Mouse (Mus musculus): Measurements from ENCODE around the gene Dnmbp.

The Dnmbp gene

DNA sequence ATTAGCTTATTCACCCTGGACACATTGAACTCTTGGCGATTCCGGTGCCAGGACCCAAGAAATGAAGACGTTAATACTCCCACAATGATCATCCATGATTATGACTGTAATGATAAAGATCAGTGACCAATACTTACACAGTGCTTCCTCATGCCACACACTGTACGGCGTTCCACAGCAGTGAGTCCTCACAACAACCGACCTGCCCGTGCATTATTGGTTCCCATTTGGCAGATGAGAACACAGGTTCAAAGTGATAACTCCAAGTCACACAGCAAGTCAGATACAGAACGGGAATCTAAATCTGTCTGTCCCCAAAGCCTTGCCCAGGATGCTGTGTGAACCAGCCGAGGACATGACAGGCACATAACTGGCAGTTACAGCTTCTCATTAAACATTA lies 25.0 kb downstream of the Dnmbp start:
- DNase-seq (ENCODE audit: low read depth, low spot score), result no peak

DNA sequence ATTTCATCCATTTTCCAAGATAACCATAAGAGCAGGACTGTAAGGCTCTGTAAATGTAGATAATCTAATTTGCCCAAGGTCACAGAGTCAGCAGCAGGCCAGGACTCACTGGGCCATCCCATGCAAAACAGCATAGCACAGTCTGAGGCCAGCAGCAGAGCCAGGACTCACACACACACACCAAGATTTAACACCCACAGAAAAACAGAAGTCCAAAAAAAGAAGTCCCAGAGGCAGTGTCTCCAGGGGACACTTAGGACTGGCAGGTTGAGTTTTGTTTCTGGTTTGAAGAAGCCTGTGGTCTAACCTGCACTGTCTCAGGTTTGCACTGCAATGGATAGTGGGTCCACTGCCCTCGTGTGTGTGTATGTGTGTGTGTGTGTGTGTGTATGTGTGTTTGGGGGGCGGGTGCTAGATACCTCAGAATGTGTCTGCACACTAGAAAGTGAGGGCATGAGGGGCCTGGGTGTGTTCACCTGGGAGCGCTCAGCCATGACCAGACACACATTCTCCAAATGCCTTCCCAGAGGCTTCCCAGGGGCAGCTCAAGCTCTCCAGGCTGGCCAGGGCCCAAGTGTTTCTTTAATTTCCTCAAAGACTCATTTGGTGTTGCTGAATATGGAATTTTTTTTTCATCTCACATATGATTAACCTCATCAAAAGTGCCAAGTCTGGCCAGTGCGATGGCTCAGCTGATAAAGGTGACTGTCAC lies 27.1 kb downstream of the Dnmbp start:
- DNase-seq (ENCODE audit: low read depth, low spot score), result no peak

DNA sequence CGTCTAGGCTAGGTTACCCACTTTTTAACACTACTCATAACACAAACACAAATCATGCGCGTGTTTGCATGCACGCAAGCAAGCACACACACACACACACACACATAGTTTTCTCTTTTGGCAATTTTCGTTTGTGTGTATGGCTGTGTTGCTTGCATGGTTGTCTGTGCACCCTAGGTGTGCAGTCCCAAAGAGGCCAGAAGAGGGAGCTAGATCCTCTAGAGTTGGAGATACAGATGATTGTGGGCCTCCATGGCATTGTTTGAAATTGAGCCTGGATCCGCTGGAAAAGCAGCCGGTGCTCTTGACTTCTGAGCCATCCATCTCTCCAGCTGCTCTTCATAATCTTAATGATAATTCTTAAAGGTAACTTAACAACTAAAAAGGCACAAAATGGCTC lies 33.5 kb downstream of the Dnmbp start:
- no peak for DNase-seq (ENCODE audit: low read depth, low spot score)

DNA sequence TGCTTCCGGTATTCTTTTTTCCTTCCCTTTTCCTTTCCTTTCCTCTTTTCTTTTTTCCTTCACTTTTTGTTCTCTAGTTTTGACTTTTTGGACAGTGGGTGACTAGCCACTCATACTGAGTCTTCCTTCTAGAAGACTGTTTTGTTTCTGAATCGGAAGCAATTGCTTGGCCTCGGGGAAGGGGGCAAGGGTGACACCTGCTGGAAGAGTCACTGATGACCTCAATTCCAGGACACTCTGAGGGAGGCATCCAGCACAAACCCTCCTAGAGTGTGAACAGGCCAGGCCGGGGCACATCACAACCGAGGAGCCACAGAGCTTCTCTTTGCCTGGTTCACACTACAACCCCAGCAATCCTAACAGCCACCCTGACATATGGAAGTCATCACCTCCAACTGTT lies 34.0 kb downstream of the Dnmbp start:
- peak; percentile 26 for DNase-seq (ENCODE audit: low read depth, low spot score)

DNA sequence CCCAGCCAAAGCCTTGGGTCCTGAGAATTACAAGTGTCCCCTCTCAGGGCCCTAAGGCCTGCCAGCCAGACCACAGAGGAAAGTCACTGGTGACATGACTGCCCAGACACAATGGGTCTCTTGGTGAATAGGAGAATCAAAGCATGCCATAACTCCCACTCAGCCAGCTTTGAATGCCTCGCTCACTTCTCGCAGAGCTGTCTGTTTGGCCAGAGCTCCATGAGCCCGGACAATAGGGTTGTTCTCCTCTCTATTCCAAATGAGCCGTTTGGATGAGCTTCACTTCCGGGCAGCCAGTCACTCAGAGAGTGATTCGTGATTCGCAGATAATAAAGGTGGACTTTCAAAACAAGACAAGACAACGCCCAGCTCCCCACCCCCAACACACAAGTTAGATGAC lies 34.9 kb downstream of the Dnmbp start:
- DNase-seq (ENCODE audit: low read depth, low spot score), result peak; percentile 50

DNA sequence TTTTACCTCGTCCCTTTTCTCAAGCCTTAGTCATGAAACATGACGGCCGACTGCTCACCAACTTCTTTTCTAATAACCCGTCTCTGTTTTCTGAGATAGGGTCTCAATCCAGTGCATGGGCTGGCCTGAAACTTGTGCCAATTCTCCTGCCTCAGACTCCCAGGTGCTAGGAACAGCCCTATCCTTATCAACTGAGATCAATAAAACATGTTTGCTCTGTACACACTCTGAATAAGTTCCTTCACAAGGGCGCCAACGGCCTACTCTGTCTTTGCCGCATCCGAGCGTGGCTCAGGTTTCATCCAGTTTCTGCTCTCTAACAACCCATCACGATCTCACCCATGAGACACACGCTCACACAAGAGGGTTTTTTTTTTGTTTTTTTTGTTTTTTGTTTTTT lies 35.7 kb downstream of the Dnmbp start:
- DNase-seq (ENCODE audit: low read depth, low spot score), result no peak

DNA sequence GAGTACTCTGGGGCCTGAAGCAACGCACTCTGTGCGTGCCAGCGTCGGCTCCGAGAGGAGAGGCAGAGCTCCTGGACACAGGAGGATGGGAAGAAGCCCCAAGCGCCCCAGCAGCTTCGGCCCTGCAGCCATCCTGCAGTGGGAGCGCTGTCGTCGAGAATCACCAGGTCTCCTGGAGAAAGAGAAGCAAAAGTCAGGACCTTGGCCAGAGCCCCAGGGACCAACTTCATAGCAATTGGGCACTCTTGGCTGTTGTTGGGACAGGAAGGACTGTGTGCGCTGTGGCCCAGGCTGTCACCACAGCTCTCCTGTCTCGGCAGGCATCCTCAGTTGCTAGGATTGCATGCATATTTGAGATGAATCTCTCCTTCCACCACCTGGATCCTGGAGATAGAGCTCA lies 37.1 kb downstream of the Dnmbp start:
- no peak for DNase-seq (ENCODE audit: low read depth, low spot score)

DNA sequence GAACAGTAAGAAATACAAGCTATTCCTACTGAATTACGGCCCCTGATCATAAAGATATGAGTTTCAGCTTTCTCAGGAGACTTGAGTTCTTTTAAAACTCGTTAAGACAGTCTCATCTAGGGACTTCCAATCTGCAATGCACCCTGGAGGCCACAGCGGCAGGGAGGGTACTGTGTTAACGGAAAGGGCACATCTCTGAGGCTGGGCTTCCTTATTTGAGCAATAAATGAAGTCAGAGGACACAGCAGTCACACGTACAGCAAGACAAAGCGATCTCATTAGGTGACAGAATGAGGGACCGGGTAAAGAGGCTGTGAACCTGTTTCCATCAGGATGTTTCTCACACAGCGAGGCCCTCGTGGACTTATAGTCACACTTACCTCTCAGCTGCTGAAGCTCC lies 39.3 kb downstream of the Dnmbp start:
- no peak for DNase-seq (ENCODE audit: low read depth, low spot score)

DNA sequence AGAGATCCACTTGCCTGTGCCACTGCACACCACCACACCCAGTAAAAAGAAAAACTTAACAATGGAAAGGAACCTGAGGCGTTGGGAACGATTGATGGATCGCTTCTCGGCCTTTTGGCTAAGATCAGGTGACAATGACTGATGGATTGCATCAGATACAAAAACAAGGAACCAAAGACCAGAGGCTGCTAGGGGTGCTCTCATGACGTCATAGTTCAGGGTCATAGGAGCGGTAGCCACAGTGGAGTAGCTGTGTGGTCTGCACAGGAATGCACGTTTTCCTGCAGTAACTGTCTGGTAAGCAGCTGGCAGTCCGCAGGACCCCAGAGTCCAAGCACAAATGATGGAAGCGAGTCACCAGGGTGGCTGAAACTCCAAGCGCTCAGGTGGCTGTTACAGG lies 41.4 kb downstream of the Dnmbp start:
- DNase-seq (ENCODE audit: low read depth, low spot score), result no peak

DNA sequence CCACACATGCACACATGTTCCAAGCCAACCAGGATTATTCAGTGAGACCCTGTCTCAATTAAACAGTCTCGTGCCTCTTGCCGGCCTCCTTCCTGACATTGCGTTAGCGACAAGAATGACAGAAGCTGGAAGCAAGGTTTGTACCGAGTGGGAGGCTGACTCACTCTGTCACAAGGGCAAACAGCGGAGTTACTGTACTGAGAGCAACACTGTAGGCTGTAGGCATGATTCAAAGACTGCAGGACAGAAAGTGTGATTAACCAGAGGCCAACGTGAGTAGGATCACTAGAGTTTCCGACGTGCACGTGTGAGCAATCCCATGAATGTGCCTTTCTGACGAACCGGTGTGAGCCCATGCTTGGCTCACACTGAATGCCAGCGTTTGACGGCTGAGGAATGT lies 43.5 kb downstream of the Dnmbp start:
- peak; percentile 77 for DNase-seq (ENCODE audit: low read depth, low spot score)

DNA sequence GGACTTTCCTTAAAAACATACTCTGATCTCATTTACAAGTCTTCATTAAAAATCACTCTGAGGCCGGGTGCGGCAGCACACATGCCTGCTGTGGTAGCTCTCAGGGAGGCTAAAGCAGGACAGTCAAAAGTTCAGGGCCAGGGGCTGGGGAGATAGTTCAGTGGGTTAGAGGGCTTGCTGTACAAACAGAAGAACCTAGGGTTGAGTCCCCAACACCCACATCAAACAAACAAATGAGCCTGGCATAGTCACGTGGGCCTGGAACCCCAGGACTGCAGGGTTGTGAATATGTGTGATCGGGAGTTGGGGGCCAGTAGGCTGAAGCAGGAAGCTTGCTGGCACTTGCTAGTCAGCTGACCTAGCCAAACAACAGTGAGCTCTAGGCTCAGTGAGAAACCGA lies 44.0 kb downstream of the Dnmbp start:
- DNase-seq (ENCODE audit: low read depth, low spot score), result no peak

DNA sequence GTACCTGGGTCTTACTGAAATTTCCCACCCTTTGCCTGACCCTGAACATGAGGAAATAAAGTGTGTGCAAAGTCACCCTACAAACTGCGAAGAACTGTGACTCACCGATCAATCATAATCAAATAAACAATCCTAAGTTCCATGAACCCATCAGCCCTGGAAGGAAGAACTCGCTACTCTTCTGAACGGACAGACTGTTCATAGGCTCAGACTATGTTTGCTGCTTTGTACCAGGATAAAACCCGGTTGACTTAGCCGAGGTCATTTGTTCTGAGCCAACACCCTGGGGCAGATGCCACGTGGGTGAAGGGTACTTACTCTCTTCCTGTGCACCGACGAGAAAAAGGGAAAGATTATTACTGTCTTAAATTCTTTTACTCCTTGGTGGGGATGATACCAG lies 45.2 kb downstream of the Dnmbp start:
- no peak for DNase-seq (ENCODE audit: low read depth, low spot score)

DNA sequence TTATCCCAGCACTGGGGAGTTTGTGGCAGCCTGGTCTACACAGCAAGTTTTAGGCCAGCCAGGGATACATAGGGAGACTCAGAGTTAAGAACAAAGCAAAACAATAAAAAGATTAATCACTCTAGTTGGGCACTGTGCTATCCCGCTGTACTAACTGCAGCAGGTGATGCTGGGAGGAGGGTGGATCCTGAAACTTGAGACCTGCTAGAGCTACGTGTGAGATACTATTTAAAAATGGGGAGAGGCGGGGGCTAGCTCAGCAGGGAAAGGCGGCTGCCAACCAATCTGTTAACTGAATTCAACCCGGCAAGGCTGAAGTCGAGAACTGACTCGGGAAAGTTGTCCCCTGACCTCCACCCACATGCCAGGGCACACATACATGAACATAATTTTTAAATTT lies 45.9 kb downstream of the Dnmbp start:
- DNase-seq (ENCODE audit: low read depth, low spot score), result peak; percentile 30

DNA sequence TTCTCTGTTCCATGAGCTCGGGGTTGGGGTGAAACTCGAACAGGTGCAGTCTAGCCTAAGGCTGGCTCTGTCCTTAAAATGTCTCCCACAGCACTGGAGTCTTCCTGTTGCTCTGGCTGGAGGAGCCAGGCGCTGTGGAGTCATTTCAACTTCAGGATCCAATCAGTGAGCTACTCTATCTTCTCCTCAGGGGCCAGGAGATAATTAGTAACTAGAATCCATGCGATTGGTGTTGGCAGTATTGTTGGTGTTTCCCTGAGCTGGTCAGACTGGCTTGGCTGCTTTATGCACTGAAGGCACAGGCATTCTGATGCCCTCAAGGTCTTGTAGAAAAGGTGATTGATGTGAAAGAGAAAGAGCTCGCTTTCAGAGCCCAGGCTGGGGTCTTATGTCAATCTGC lies 49.5 kb downstream of the Dnmbp start:
- DNase-seq (ENCODE audit: low read depth, low spot score), result no peak

DNA sequence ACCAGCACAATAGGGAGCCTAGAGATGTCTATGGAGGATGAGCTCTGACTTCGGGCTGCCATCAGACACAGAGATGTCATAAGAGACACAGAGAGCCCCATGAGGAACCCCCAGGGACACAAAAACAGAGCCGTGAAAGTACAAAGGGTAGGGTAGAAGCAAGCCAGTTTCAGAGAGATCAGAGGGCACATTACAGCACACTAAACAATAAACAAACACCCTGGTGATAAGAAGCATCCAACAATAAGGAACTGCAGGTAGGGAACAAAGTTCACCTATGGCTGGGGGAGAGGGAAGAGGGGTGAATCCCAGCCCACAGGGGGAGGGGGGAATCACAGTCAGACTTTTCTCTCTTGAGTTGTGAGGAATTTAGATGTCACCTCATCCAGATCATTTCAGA lies 52.3 kb downstream of the Dnmbp start:
- DNase-seq (ENCODE audit: low read depth, low spot score), result no peak

DNA sequence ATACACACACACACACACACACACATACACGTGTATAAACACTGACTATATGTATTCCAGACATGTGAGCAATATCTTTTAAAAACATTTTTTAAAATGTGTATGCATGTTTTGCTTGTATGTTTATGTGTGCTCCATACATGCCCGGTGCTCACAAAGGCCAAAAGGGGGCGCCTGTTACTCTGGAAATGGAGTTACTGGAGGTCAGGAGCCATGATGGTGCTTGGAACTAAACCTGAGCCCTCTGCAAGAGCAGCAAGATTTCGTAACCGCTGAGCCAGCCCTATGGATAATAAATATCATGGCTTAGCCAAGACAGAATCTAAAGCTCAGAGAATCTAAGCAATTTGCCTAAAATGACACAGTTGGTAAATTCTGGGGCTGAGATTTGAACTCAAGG lies 52.7 kb downstream of the Dnmbp start:
- DNase-seq (ENCODE audit: low read depth, low spot score), result no peak

DNA sequence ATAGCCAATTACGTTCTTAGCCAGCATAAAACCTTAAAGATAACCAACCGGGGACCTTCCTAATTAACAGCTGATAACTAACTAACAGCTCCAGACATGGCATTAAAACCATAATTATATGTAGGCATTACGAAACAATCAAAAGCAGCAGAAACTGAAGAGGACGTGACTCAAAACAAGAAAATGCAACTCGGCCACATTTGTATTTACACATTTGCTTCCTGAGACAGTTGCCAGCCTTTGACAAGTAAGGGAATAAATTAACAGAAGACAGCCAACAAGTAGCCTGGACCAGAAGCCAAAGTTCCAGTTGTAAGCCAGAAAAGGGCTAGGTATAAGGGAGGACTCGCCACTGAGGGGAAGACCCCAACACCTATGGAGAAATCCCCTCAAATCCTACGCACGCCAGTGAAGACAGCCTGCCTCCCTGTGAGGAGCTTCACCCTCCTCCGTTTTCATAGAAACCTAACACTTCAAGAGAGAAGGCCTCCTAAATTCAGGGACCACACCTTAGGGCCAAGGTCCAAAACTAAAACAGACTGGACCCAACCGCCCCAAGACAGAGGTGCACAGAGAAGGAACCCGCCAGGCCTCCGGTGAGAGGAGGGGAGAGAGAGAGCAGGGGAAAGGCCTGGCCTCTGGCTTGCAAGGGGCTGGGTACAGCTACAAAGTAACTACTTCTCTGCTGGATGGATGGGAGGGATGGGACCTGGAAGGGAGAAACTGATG lies 53.5 kb downstream of the Dnmbp start:
- DNase-seq (ENCODE audit: low read depth, low spot score), result no peak

DNA sequence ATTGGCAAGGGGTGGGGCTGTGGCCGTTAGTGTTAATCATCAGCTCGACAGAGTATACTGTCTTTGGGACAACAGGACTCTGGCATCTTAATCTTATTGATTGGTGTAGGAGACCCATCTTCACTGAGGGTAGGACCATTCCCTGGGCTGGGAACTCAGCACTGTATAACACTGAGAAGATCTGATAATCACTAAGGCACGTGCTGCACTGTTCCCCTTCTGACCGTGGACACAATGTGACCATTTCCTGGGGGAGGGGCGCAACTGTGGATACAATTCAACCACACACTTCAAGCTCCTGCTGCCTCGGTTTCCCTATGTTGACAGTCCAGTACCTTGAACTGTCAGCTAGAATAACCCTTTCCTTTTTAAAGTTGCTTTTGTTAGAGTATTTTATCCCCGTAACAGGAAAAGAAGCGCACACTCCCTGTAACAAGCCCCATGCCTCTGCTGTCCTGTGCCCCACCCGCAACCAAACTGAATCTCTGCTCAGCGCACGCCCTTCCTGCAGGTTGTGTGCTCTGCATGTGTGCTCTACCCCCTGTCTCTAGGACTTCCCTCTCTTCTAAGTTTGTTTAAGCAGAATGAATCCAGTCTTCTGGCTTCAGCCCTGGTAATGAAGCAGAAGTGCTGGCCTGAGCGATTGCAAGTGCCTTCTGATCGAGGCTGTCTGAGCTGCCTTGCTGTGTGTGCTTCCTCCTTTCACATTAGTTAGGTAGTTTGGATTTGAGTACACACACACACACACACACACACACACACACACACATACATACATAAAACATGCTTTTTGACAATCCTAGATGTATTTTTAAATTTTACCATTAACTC lies 55.1 kb downstream of the Dnmbp start:
- DNase-seq (ENCODE audit: low read depth, low spot score), result peak; percentile 13

DNA sequence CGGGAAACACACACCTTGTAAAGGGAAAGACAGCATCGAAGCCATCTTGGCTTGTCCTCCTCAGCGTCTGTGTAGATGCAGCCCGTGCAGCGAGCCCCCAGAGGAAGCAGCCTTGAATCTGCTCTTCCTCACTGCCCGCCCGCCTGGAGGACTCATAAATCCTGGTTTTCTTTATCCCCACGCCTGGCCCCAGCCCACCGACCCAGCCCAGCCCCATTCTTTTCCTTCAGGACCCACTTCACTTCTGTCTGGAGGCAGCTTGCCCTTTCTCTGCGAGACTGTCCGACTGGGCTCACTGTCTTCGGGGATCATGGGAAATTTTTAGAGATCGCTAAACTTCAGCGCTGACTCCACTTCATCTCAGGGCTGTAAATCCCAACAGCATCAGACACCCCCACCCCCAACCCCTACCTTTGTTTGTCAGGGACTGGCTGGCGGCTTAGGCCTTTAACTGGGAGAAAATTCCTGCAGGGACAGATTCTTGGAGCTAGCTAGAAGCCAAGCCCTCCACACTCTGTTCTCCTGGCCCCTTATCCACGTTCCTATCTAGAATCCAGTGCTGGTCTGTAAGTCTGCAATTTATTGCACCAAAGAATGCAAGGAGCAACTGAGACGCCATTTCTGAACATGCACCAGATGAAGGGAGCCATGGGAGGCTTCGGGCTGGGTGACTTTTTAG lies 57.0 kb downstream of the Dnmbp start:
- no peak for DNase-seq (ENCODE audit: low read depth, low spot score)

DNA sequence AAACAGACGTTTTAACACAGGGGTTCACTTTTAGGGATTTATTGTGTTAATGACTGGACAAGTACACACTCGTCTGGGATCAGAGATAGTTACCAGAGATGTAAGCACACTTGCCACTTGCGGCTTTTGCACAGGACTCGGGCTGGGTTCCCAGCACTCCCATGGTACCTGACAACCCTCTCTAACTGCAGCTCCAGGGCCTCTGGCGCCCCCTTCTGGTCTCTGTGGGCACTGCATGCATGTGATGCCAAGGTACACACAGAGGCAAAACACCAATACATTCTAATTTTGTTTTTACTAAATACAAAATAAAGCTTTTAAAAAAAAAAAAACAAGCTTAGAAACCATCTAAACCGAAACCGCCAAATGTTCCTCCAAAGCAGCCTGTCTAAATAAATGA lies 58.4 kb downstream of the Dnmbp start:
- DNase-seq (ENCODE audit: low read depth, low spot score), result no peak

DNA sequence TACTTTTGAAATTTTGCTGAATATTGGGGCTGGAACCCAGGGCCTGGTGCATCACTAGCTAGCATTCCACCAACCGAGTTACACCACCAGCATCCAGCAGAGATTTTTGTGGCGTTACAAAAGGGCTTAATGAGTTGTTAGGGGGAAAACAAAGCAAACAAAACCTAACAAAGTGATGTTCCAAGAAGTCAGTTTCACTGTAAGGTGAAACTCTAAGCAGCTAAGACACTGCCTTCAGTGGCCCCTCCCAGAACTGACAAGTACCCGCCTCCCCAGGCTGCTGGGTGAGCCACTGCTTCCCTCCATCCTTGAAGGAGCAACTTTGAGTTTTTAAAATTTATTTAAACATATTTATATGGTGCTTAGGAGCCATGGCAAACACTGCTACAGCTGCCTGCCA lies 59.6 kb downstream of the Dnmbp start:
- DNase-seq (ENCODE audit: low read depth, low spot score), result no peak

All from brain, adult 2 months (tissue).